Mouse (Mus musculus) ovary, postnatal 14 days (tissue): Measurements from ENCODE around the gene Chd2.

ENCODE experiments used
- DNase-seq: peaks from one replicate; pipeline ENCODE4 v3.0.0; 2022; ENCODE audit warnings: low spot score

Chd2 gene

DNA sequence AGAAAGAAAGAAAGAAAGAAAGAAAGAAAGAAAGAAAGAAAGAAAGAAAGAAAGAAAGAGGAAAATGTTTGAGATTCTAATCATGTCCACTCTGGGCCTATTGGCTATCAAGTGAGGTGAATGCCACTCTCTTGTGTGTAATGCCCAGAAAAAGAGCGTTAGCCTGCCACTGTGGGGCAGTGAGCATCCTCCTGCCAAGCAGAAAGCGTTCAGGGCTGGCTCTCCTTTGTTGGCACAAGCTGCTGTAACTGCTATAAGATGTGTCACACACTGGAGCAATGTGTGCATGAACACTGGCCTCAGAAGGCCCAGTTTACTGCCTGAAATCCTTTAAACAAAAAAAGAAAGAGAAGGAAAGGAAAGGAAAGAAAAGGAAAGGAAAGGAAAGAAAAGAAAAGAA lies 139.5 kb downstream of the Chd2 start:
- DNase-seq = no peak

DNA sequence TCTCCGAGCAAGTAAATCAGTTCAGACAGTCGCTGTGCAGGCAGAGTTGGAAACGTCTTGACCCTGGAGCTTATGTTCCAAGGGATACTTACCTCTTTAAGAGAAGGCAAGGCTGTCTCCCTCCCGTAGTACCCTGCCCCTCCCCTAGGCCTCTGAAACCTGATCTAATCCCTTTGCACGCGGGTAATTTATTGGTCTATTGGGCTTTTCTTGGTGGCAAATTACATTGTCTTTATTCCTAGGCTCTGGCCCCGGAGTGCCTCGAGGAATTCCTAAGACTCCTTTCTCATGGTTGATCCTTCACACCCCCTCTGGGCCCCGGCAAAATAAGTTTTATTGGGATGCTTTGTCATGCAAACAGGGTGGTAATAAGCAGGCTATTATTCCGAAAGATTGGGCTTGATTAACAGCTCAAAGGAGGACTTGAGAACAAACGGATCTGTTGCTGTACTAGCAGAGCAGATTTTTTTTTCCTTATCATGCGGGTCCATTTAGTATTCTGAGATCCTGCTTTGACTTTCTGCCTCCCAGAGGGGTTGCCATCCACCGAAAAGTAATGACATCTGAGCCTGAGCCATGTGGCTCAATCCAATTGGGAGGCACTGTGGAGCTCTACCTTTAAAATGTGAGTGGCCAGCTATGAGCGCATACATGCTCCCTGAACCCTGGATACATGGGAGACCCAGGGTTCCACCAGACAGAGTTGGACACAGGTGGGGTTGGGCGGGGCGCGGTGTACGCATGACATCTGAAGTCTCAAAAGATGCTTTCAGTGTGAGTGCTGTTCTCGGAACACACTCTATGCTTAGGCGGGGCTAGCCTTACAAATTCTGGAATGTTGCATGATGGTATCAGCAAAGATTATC lies 141.3 kb downstream of the Chd2 start:
- no peak for DNase-seq

- peak; percentile 76 for DNase-seq
These were observed 142.1 kb downstream of the Chd2 start for GRCm38 (mm10) chr7:73399501-73400044.

DNA sequence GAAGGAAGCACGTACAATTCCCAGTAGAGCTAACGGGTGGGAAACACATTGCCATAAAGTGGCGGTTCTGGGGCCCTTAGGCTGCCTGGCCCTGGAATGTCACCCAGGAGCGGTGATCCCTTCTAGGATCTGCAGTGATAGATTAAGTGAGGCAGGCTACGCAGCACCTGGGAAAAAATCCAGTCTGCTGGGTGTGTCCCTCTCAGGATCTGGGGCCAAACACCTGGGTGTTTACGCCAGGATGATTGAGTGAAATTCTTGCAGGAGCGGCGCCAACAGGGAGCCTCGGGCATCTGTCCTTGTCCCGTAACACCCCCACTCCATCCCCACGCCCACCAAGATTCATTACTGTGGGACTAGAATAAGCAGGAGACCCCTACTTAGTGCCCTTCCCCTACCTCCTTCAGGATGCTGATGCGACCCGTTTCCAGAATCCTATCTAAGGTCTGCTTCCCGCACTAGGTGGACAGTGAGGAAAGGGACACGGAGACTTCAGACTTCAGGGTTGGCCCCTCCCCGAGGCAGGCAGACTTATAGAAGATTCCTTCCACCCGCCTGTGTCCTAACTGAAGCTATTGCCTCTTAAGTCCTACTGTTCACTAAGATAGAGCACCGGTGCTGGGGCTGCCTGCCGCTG lies 142.7 kb downstream of the Chd2 start:
- DNase-seq = no peak

- peak; percentile 65 for DNase-seq
These were observed 143.3 kb downstream of the Chd2 start for GRCm38 (mm10) chr7:73398319-73398718.

DNA sequence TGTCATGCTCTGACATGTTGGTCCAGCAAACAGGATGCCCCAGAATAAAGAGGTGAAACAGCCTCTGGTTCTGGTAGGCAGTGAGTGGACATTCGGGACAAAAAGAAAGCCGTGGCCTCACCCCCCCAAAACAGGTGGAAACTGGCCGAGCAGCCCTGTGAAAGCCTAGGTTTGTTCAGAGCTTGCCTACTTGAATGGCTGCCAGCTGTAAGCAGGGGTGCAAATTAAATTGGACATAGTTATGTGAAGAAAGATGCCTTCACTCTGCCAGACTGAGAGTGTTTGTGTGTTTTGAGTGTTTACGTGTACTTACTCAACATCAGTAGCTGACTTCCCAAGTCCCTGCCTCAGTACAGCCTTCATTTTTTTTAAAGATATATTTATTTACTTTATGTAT lies 147.6 kb downstream of the Chd2 start:
- no peak for DNase-seq

GRCm38 (mm10) chr7:73393307-73394012 lies 148.2 kb downstream of the Chd2 start:
- no peak for DNase-seq

GRCm38 (mm10) chr7:73392359-73392758 lies 149.3 kb downstream of the Chd2 start:
- DNase-seq = no peak

- no peak for DNase-seq
These were observed 149.9 kb downstream of the Chd2 start for GRCm38 (mm10) chr7:73391518-73392321.

DNA sequence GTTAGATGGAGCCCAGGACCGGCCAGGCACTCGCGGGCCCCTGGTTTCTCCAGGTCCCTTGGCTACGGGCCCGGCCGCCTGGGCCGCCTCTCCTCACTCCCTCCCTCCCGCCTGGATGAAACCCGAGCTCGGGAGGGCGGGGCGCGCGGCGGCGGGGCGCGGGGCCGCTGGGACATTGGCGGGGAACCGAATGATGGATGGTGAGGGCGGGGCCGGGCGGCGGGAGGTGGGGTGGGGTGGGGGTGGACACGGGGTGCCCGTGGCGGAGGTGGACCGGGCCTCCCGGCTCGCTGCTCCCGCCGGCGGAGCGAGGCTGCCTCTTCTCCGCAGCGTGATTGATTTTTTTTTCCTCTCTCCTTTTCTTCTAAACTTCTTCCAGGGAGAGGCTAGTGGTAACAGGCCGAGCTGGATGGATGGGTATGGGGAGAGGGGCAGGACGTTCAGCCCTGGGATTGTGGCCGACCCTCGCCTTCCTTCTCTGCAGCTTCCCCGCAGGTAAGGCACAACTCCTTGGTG lies 150.6 kb downstream of the Chd2 start:
- peak; percentile 90 for DNase-seq

- DNase-seq = no peak
These were observed 151.1 kb downstream of the Chd2 start for GRCm38 (mm10) chr7:73390426-73391001.

GRCm38 (mm10) chr7:73389871-73390294 lies 151.7 kb downstream of the Chd2 start:
- no peak for DNase-seq

GRCm38 (mm10) chr7:73389419-73389818 lies 152.2 kb downstream of the Chd2 start:
- no peak for DNase-seq

GRCm38 (mm10) chr7:73388866-73389265 lies 152.8 kb downstream of the Chd2 start:
- no peak for DNase-seq

- DNase-seq = no peak
These were observed 158.8 kb downstream of the Chd2 start for GRCm38 (mm10) chr7:73382843-73383242.

DNA sequence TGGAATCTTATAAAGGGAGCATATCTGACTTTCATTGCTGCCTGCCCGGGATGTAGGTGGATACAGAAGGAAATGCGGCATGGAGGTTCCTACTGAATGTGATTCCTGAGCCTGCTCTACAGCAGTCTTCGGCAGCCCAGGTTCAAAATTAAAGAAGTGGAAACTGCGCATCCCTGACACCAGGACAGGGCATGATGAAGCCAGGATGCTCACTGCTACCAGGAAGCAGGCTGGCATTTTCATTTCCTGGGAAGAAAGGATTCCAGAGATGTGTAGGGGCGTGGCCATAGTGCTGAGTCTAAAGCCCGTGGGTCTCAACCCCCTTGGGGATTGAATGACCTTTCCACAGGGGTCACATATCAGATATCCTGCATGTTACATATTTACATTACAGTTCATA lies 163.6 kb downstream of the Chd2 start:
- no peak for DNase-seq

DNA sequence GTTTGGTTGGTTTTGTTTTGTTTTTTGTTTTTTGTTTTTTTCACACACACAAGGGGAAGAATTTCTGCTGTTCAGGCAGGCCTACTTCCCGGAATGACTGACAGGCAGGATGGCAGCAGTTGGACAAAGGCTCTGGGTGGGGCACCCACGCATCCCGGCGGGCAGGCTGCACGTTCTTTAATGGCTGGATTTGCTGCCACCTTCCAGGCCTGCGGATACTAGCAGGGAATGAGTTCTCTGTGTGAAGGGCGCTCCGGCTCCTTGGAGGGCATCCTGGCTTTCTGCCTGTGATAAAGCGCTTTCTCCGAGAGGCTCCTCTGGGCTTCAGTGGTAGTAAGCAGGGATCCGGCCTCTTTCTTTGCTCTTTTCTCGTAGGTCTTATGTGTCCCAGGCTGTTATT lies 164.3 kb downstream of the Chd2 start:
- no peak for DNase-seq
